Mouse (Mus musculus) kidney, adult 2 months (tissue): Measurements from ENCODE around the gene Ipo11. TPM values are rescaled to one million over a fixed set of nuclear protein-coding genes. Genes with fewer than 3 reads are reported as not detected.

ENCODE experiments used
- DNase-seq: peaks from one replicate; pipeline ENCODE4 v3.0.0; 2021
- H3K27ac ChIP-seq: fragments of 200-500 bp; 2 replicates; pipeline ENCODE4 v1.5.1; 2012; ENCODE audit warnings: low read depth, low read length, control low read depth, inconsistent platforms; ENCODE audit not compliant: insufficient read depth
- H3K27me3 ChIP-seq: fragments of 200-500 bp; replicated peaks from 2 replicates; pipeline ENCODE4 v1.6.1; 2012; ENCODE audit warnings: mild to moderate bottlenecking, moderate library complexity, low read length, inconsistent platforms; ENCODE audit not compliant: control insufficient read depth, insufficient read depth
- H3K36me3 ChIP-seq: fragments of 200-500 bp; 2 replicates; pipeline ENCODE4 v1.6.1; 2012; ENCODE audit warnings: mild to moderate bottlenecking, moderate library complexity, low read length, inconsistent platforms; ENCODE audit not compliant: control insufficient read depth, insufficient read depth
- H3K4me1 ChIP-seq: fragments of 200-500 bp; 2 replicates; pipeline ENCODE4 v1.6.1; 2011; ENCODE audit warnings: low read length; ENCODE audit not compliant: control insufficient read depth, insufficient read depth
- H3K4me3 ChIP-seq: fragments of 200-500 bp; 2 replicates; pipeline ENCODE4 v1.5.1; 2011; ENCODE audit warnings: mild to moderate bottlenecking, low read depth, low read length, control low read depth; ENCODE audit not compliant: insufficient read depth
- CTCF ChIP-seq: fragments of 200-500 bp; conservative IDR thresholded peaks from 2 replicates; pipeline ENCODE4 v1.5.1; 2011; ENCODE audit warnings: low read depth, mild to moderate bottlenecking, control low read depth, low read length, moderate library complexity, mixed read lengths; ENCODE audit not compliant: insufficient read depth, insufficient read length
- POLR2A ChIP-seq: fragments of 200-500 bp; IDR thresholded peaks from one replicate; pipeline ENCODE4 v1.6.1; 2011; ENCODE audit warnings: low read depth, low read length, control low read depth
- WGBS: fragments of 180-500 bp; shearing (Covaris S2); methylation state at CpG from one replicate; pipeline ENCODE4 v1.1.7; 2018; 5-methylcytosine and 5-hydroxymethylcytosine counted together
- polyA plus RNA-seq: library from polyadenylated mRNA; depleted of rRNA; stranded (reverse); fragments of >200 nt; gene quantifications from 2 replicates; pipeline ENCODE4 v1.2.3, GENCODE M21; 2012

Gene Ipo11
- polyA plus RNA-seq, 1 experiment, result 18.9 TPM

DNA sequence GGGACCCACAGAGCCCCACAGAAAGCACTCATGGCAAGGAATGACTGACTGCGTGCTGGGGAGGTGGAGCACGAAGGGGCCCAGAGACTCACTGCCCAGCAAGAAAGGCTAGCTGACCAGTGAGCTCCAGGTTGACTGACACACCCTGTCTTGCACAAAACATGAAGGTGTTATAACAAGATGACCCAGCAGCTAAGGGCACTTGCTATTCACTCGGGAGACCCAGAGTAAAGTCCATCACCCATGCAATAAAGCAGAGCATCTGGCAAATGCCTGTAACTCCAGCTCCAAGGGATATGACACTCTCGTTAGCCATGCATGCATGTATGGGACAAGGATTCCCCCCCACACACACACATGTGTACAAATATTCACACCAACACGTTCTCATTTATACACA lies 78.0 kb downstream of the Ipo11 start:
- Histone ChIP-seq H3K36me3 (no peaks in the 10 kb centered on the region), H3K4me1 (0 out of 2 replicates have a peak, but pooled peaks cover 5% of the 10 kb centered on the region), H3K27ac (no peak overlapping the region), H3K27me3 (no peaks in the 10 kb centered on the region), H3K4me3 (no peak overlapping the region)
- TF ChIP-seq POLR2A (no peak), CTCF (no peak)
- DNase-seq, result no peak
- WGBS, result 77% methylated on average over 5 of the region's 5 CpGs

GRCm38 (mm10) chr13:106856556-106856955 lies 80.2 kb downstream of the Ipo11 start:
- H3K4me1 ChIP-seq, result 0 out of 2 replicates have a peak, but pooled peaks cover 5% of the 10 kb centered on the region
- WGBS, result 96% methylated on average over 3 of the region's 3 CpGs
- H3K27ac ChIP-seq, result no peak overlapping the region
- H3K36me3 ChIP-seq, result no peaks in the 10 kb centered on the region
- no peak for TF ChIP-seq CTCF
- no peak for TF ChIP-seq POLR2A
- no peak overlapping the region for H3K4me3 ChIP-seq
- DNase-seq, result no peak
- H3K27me3 ChIP-seq, result no peaks in the 10 kb centered on the region

DNA sequence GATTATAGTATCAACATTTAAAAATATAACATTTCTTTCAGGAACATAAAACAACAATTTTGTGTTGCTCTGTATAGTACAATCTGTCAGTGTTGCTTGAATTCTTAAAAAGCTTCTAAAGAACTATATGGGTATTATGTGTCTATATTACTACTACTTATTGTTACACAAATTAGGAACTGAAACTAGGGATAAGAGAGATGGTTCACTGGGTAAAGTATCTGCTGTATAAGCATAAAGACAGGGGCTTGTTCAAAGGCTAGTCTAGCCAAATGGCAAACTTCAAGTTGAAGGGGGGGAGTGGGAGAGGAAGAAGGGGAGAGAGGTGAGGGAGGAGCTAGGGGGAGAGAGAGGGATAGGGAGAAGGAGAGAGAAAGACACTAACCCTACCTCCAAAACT lies 89.2 kb downstream of the Ipo11 start:
- no peaks in the 10 kb centered on the region for H3K4me1 ChIP-seq
- H3K27ac ChIP-seq, result no peak overlapping the region
- no peak overlapping the region for H3K4me3 ChIP-seq
- no peak for DNase-seq
- TF ChIP-seq CTCF (no peak), POLR2A (no peak)
- no peaks in the 10 kb centered on the region for H3K36me3 ChIP-seq
- H3K27me3 ChIP-seq, result no peaks in the 10 kb centered on the region

GRCm38 (mm10) chr13:106844928-106845327 lies 91.8 kb downstream of the Ipo11 start:
- no peak overlapping the region for H3K27ac ChIP-seq
- TF ChIP-seq POLR2A (no peak), CTCF (no peak)
- no peak for DNase-seq
- no peaks in the 10 kb centered on the region for H3K4me1 ChIP-seq
- no peaks in the 10 kb centered on the region for H3K27me3 ChIP-seq
- 65% methylated on average over 3 of the region's 3 CpGs for WGBS
- no peak overlapping the region for H3K4me3 ChIP-seq
- H3K36me3 ChIP-seq, result no peaks in the 10 kb centered on the region

GRCm38 (mm10) chr13:106842542-106842941 lies 94.2 kb downstream of the Ipo11 start:
- 79% methylated on average over 4 of the region's 4 CpGs for WGBS
- no peaks in the 10 kb centered on the region for H3K36me3 ChIP-seq
- no peaks in the 10 kb centered on the region for H3K27me3 ChIP-seq
- H3K4me1 ChIP-seq, result no peaks in the 10 kb centered on the region
- no peak for TF ChIP-seq CTCF
- no peak for TF ChIP-seq POLR2A
- H3K27ac ChIP-seq, result no peak overlapping the region
- H3K4me3 ChIP-seq, result no peak overlapping the region
- no peak for DNase-seq

DNA sequence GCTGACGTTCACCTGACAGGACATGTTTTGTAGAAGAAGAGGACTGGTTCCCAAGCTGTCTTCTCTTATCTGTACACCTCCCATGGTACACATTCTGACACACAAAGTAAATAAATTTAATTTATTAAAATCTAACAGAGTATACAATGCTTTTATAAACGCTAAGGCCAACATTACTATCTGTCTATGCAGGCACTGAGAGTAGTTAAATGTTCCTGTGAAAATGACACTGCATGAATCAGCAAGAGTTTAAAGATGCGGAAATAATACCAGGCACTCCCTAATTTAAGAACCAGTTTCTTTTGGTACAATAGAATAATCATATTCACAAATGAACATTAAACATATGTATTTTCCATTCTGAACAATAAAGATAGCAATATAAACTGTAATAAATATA lies 98.0 kb downstream of the Ipo11 start:
- 94% methylated on average over 3 of the region's 3 CpGs for WGBS
- no peak for DNase-seq
- Histone ChIP-seq H3K27me3 (no peaks in the 10 kb centered on the region), H3K36me3 (no peaks in the 10 kb centered on the region; the same call in 1 of the 2 replicates), H3K4me1 (no peaks in the 10 kb centered on the region), H3K4me3 (no peak overlapping the region), H3K27ac (no peak overlapping the region)
- TF ChIP-seq CTCF (no peak), POLR2A (no peak)

DNA sequence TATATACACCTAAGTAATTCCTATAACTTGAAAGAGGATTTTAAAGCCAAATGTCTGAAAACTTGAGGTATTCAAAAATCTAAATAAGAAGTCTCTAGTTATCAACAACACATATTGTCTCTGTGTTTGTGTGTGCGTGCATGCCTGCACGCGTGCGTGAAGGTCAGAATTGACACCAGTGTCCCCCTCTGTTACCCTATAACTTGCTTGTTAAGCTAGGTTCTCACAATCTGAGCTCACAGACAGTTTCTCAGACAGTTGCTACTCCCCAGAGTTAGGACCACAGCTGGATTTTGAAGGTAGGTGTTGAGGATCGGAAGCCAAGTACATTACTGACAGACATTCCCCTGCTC lies 100.3 kb downstream of the Ipo11 start:
- H3K4me1 ChIP-seq, result no peaks in the 10 kb centered on the region
- H3K27ac ChIP-seq, result peak overlapping the region; percentile 96
- no peak for DNase-seq
- no peaks in the 10 kb centered on the region; the same call in 1 of the 2 replicates for H3K36me3 ChIP-seq
- 71% methylated on average over 5 of the region's 5 CpGs for WGBS
- no peaks in the 10 kb centered on the region for H3K27me3 ChIP-seq
- peak overlapping the region; percentile 22; the same call in 1 of the 2 replicates for H3K4me3 ChIP-seq
- no peak for TF ChIP-seq CTCF
